Mouse (Mus musculus) CH12F3 (cell line): ENCODE results near the gene Pkp1.

Experiments used
- in situ Hi-C: fragments of 300-500 bp; cut with MboI; formaldehyde crosslinking; loops from 2 replicates; pipeline ENCODE4 v1.14.3; 2020; ENCODE audit warnings: low sequenced_read_pairs

The Pkp1 gene

GRCm38 (mm10) chr1:135861091-135861490, 57.9 kb downstream of the Pkp1 start:
- in situ Hi-C loops = no loop called here

DNA sequence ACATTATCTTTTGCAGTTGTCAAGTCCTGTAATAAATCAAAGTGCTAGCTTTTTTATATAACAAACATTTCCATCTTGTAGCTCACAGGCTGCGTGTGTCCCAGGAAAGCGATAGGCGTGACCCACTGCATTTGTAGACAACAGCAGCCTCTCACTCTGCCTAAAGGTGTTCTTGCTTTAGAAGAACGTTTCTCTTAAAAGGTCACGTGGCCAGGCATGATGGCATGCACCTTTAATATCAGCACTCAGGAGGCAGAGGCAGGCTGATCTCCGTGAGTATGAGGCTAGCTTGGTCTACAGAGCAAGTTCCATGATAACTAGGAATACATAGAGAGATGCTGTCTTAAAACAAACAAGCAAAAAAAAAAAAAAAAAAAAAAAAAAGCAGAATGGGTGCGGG, 60.5 kb downstream of the Pkp1 start:
- in situ Hi-C loops = no loop called here

- in situ Hi-C loops = no loop called here
These were observed 61.8 kb downstream of the Pkp1 start for GRCm38 (mm10) chr1:135857137-135857775.

- in situ Hi-C loops = no loop called here
These were observed 62.9 kb downstream of the Pkp1 start for GRCm38 (mm10) chr1:135856070-135856469.

GRCm38 (mm10) chr1:135855344-135855687, 63.7 kb downstream of the Pkp1 start:
- in situ Hi-C loops = no loop called here

- in situ Hi-C loops = no loop called here
These were observed 64.2 kb downstream of the Pkp1 start for GRCm38 (mm10) chr1:135854591-135855343.

- in situ Hi-C loops = no loop called here
These were observed 65.8 kb downstream of the Pkp1 start for GRCm38 (mm10) chr1:135853200-135853599.

GRCm38 (mm10) chr1:135852044-135852756, 66.8 kb downstream of the Pkp1 start:
- in situ Hi-C loops = no loop called here

GRCm38 (mm10) chr1:135850722-135851512, 68.1 kb downstream of the Pkp1 start:
- in situ Hi-C loops = no loop called here

DNA sequence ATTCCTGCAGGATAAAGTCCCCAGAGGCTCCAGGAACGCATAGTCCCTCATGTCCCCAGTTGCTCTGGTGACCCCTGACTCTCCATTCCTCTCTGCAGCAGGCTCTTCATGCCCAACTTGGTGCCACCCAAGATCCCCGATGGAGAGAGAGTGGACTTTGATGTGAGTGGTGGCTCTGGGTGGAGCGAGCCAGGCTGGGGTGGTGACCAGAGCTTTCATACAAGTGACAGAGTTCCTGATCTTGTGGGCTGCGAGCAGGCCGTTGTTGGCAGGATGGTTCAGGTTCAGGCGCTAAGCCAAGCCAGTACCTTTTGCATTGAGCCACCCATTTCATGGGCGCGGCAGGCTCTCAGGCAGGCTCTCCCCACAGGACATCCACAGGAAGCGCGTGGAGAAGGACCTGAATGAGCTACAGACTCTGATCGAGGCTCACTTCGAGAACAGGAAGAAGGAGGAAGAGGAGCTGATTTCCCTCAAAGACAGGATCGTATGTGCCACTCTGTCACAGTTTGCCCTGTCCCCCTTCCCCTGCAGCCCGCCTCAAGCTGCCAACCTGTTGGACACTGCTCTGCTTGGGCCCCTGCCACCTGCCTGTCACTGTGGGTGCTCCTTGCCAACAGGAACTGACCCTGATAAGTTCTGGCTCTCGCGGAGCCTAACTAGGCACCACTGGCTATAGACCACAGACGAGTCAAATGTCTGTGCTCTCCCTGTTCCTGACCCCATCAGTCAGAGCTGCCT, 71.2 kb downstream of the Pkp1 start:
- in situ Hi-C loops = no loop called here

DNA sequence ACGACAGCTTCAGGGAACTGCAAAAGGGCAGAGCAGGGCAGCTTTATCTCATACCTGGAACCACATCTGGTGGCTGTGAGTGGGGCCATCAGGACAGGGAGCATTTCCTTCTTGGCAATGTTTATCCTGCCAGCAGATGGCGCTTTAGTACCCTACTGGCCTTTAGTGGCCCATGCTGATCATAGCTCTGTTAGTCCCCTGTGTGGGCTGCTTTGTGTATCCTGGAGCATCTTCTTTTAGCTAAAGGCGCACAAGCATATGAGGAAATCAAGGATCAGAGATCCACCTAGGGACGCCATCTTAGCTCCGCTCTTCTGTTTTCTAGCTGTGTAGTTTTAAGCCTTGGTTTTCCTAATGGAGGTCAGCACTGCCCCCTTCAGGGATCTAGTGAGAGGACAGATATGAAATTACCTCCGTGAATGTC, 71.9 kb downstream of the Pkp1 start:
- in situ Hi-C loops = no loop called here

GRCm38 (mm10) chr1:135846632-135847031, 72.4 kb downstream of the Pkp1 start:
- in situ Hi-C loops = no loop called here

GRCm38 (mm10) chr1:135844481-135844880, 74.5 kb downstream of the Pkp1 start:
- in situ Hi-C loops = no loop called here

DNA sequence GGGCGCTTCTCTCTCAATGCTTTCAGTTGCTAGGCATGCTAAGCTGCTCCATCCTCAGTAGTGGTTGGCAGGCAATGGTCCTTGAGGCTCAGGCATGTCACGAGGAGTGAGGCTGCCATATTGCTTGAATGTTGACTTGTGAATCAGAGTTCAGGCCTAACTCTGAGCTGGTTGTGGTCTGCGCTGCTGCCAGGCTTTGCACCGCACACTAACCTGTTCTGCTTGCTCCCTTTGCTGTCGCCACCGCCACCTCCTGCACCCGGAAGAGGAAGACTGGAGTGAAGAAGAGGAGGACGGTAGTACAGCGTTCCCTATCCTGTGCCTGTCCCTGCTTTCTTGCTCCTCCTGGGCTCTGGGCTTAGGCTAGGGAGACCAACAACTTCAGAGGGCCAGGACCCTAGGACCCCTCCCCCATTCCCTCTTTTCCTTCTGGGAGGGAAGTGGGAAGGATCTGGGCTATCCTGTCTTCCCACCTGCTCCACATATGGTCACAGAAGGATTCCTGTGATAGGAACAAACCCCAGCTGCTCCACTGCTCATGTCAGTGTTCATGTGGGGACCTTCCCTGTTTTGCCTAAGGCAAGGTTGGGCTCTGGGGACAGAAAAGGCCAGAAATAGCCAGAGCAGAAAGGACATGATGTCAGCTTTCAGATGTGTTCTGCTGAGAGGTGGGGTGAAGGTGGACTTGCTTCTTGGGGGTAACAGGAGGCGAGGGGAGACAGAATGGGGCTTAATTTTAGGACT, 75.3 kb downstream of the Pkp1 start:
- in situ Hi-C loops = no loop called here

DNA sequence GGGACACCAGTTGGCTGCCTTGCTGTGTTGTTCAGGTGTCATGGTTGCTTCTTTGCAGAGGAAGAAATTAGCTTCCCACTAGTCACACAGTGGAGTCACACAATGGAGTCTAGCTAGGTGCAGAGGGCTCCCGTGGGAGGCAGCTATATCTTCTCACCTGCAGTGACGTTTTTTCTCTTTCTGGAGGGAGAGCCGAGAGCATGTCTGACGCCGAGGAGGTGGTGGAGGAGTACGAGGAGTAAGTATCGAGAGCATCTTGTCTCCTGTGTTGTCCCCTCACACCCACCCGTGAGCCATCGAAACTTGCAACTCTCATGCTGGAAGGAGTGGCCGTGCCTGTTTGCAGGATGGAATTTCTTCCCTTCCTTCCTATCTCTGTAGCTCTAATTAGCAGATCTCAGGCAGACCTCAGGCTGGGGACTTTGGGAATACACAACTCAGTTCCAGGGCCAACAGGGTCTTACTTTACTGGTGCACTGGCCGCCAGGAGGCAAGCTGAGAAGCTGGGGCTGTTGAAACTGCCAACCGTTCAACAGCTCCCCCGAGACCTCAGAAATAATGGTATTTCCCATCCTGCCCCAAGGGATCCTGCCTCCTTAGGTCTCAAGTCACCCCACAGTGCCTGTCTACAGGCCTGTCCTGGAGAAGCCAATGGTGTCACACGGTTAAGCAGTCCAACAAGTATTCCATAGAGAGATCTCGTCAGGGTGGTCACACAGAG, 78.2 kb downstream of the Pkp1 start:
- in situ Hi-C loops = no loop called here

GRCm38 (mm10) chr1:135839065-135839464, 79.9 kb downstream of the Pkp1 start:
- in situ Hi-C loops = no loop called here

DNA sequence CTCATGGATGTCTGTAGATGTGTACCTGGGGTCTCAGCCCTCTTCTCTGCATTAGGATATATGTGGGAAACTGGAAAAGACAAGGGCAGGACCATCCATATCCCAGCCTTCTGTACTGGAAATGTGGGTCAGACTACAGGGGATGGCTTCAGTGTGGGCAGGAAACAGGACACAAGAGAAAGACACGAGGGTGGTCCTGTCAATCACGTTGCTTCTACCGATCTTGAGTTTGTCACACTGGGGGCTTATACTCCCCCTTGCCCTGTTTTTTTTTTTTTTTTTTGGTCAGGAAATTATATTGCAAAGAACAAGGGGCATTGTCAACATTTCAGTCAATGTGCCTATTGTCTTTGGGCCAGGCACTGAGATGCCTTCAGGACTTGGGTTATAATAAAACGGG, 80.4 kb downstream of the Pkp1 start:
- in situ Hi-C loops = no loop called here

- in situ Hi-C loops = no loop called here
These were observed 83.1 kb downstream of the Pkp1 start, which contains the start of gene Tnnt2 for GRCm38 (mm10) chr1:135835716-135836483. Gene Tnnt2, plus strand, starts transcription at chr1:135836354.
